Mouse (Mus musculus): Measurements from ENCODE around the gene 9430097D07Rik. TPM values are rescaled to one million over a fixed set of nuclear protein-coding genes. Genes with fewer than 3 reads are reported as not detected.

The 9430097D07Rik gene
- polyA plus RNA-seq, 1 experiment, result 0.04 TPM

GRCm38 (mm10) chr2:32543031-32543449, 32.4 kb downstream of the 9430097D07Rik start:
- no peak overlapping the region for H3ac ChIP-seq (ENCODE audit: control insufficient read depth, insufficient read length, low read depth)
- H3K4me3 ChIP-seq (ENCODE audit: insufficient read depth, poor library complexity, severe bottlenecking), result no peak overlapping the region
- H3K79me3 ChIP-seq (ENCODE audit: low read depth), result no peaks in the 10 kb centered on the region
- TF ChIP-seq CTCF (IDR thresholded peaks at IDR 0.05; ENCODE audit: control insufficient read depth, insufficient read depth, insufficient read length), result no peak
- TF ChIP-seq CEBPB (IDR thresholded peaks at IDR 0.05; ENCODE audit: low read depth), result no peak
- TF ChIP-seq MAX (IDR thresholded peaks at IDR 0.05), result no peak
- TF ChIP-seq USF1 (IDR thresholded peaks at IDR 0.05; ENCODE audit: low read depth), result no peak
- TF ChIP-seq MYOG (IDR thresholded peaks at IDR 0.05; ENCODE audit: control insufficient read depth, extremely low read depth, insufficient read length), result no peak
- TF ChIP-seq FOSL1 (IDR thresholded peaks at IDR 0.05; ENCODE audit: insufficient read depth, low read length, poor library complexity, severe bottlenecking), result no peak
- TF ChIP-seq MYOD1 (IDR thresholded peaks at IDR 0.05; ENCODE audit: control insufficient read depth, insufficient read length, low read depth), result no peak
- no peaks in the 10 kb centered on the region for H3K27me3 ChIP-seq (ENCODE audit: control insufficient read depth, insufficient read depth, insufficient read length)
- no peaks in the 10 kb centered on the region for H3K79me2 ChIP-seq (ENCODE audit: control insufficient read depth, insufficient read depth)
- H3K36me3 ChIP-seq (ENCODE audit: control insufficient read depth, insufficient read depth), result no peaks in the 10 kb centered on the region

DNA sequence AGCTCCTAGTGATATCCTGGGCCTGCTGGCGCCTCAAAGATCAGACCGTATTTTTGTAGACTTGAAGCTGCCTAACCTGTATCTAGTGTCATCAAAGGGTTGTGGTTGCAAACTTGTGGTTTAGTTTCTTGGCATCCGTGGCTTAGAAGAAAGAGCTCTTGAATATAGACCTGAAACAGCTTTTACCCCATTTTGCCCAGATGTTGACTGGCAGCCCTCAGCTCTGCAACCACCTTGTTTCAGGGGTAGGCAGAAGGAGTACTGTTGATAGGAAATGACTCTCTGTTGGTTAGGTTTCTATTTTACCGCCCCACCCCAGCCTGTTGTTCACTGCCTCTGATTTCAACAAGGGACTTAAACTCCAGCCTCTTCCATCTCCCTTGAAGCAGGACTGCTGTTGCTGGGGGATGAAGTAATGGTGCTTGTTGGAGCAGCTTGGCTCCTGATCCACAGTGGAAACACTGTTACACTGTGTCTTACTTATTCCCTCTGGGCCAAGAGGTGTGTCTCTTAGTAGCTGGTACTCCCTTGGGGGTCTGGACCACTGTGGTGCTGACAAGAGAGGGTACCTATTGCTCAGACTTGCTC, 33.4 kb downstream of the 9430097D07Rik start:
- no peaks in the 10 kb centered on the region for H3K27me3 ChIP-seq (ENCODE audit: control insufficient read depth, insufficient read depth, insufficient read length)
- H3K79me2 ChIP-seq (ENCODE audit: control insufficient read depth, insufficient read depth), result no peaks in the 10 kb centered on the region
- H3K79me3 ChIP-seq (ENCODE audit: low read depth), result no peaks in the 10 kb centered on the region
- H3K36me3 ChIP-seq (ENCODE audit: control insufficient read depth, insufficient read depth), result no peaks in the 10 kb centered on the region
- H3ac ChIP-seq (ENCODE audit: control insufficient read depth, insufficient read length, low read depth), result no peak overlapping the region
- TF ChIP-seq MYOG (IDR thresholded peaks at IDR 0.05; ENCODE audit: control insufficient read depth, extremely low read depth, insufficient read length) (no peak), FOSL1 (IDR thresholded peaks at IDR 0.05; ENCODE audit: insufficient read depth, low read length, poor library complexity, severe bottlenecking) (no peak), MYOD1 (IDR thresholded peaks at IDR 0.05; ENCODE audit: control insufficient read depth, insufficient read length, low read depth) (no peak), CTCF (IDR thresholded peaks at IDR 0.05; ENCODE audit: control insufficient read depth, insufficient read depth, insufficient read length) (no peak), MAX (IDR thresholded peaks at IDR 0.05) (no peak), CEBPB (IDR thresholded peaks at IDR 0.05; ENCODE audit: low read depth) (no peak), USF1 (IDR thresholded peaks at IDR 0.05; ENCODE audit: low read depth) (no peak)
- H3K4me3 ChIP-seq (ENCODE audit: insufficient read depth, poor library complexity, severe bottlenecking), result no peak overlapping the region

DNA sequence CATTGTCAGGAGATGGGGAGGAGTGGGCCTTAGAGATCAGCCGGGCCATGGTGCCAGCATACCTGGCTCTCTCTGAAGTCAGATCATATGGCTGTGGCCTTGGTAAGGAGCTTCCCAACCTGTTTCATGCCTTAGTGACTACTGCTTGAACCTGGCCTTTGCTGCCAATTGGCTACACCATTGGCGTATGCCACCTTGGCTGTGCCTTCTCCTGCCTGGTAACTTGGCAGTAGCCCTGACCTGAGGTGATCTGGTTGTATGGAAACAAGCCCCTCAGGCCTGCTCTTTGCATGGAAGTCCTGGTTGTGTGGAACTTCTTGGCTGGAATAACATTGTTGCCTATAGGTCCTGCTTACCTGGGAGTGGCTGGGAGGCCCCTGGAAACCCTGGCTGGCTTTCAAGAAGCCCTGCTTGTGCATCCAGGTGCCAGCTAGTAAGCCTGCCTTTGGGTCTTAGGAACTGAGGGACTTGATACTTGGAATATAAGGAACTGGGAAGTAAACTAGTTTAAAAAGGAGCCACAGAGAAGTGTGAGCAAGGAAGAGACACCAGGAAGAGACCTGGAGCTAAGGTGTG, 34.1 kb downstream of the 9430097D07Rik start:
- Histone ChIP-seq H3K4me3 (ENCODE audit: insufficient read depth, poor library complexity, severe bottlenecking) (no peak overlapping the region), H3K79me2 (ENCODE audit: control insufficient read depth, insufficient read depth) (no peaks in the 10 kb centered on the region), H3ac (ENCODE audit: control insufficient read depth, insufficient read length, low read depth) (no peak overlapping the region), H3K27me3 (ENCODE audit: control insufficient read depth, insufficient read depth, insufficient read length) (no peaks in the 10 kb centered on the region), H3K36me3 (ENCODE audit: control insufficient read depth, insufficient read depth) (no peaks in the 10 kb centered on the region), H3K79me3 (ENCODE audit: low read depth) (no peaks in the 10 kb centered on the region)
- TF ChIP-seq MYOD1 (IDR thresholded peaks at IDR 0.05; ENCODE audit: control insufficient read depth, insufficient read length, low read depth), result no peak

DNA sequence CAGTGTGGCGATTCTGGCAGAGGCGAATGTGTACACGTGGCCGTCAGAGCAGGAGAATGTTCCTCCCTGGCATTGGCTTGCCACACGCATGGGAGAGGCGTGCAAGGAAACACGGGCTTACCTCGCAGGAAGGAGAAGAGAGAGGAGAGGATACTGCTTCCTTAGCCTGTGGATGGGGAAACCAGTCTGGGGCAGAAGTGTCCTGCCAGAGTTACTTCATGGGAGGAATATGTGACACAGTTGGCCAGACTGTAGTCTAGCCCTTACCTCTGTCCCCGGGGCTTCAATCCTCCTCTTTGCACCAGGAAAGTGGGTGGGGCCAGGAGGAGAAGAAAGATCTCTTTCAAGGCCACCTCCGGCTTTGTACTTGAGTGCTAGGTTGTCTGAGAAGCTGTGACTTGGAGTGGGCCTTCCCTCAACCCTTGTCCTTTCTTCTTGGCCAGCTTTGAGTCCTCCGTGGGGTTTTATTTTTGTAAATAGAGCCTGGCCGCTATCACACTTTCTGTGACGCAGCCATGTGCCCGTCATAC, 36.0 kb downstream of the 9430097D07Rik start:
- no peaks in the 10 kb centered on the region for H3K36me3 ChIP-seq (ENCODE audit: control insufficient read depth, insufficient read depth)
- H3ac ChIP-seq (ENCODE audit: control insufficient read depth, insufficient read length, low read depth), result no peak overlapping the region
- no peaks in the 10 kb centered on the region for H3K27me3 ChIP-seq (ENCODE audit: control insufficient read depth, insufficient read depth, insufficient read length)
- no peak for TF ChIP-seq MYOG (IDR thresholded peaks at IDR 0.05; ENCODE audit: control insufficient read depth, extremely low read depth, insufficient read length)
- no peak overlapping the region for H3K4me3 ChIP-seq (ENCODE audit: insufficient read depth, poor library complexity, severe bottlenecking)
- H3K79me2 ChIP-seq (ENCODE audit: control insufficient read depth, insufficient read depth), result no peaks in the 10 kb centered on the region
- no peaks in the 10 kb centered on the region for H3K79me3 ChIP-seq (ENCODE audit: low read depth)

DNA sequence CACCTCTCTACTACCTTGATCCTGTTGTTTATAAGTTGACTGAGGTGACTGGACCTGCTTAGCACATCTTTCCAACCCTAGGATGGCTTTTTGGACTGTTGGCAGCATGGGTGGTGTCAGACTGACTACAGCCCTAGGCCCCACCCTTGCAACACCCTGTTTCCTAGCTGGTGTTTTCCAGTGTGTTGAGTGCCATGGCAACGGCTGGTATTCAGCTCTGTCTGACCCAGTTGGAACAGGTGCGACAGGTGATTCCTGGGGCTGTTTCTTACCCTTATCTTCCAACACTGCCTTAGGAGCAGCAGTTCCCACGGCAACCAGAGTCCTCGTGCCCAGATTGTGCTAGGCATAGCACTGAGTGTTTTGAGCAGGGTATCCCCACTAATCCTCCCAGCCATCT, 37.0 kb downstream of the 9430097D07Rik start:
- TF ChIP-seq CTCF (IDR thresholded peaks at IDR 0.05; ENCODE audit: control insufficient read depth, insufficient read depth, insufficient read length) (no peak), FOSL1 (IDR thresholded peaks at IDR 0.05; ENCODE audit: insufficient read depth, low read length, poor library complexity, severe bottlenecking) (no peak), CEBPB (IDR thresholded peaks at IDR 0.05; ENCODE audit: low read depth) (no peak), MAX (IDR thresholded peaks at IDR 0.05) (no peak), MYOD1 (IDR thresholded peaks at IDR 0.05; ENCODE audit: control insufficient read depth, insufficient read length, low read depth) (no peak), MYOG (IDR thresholded peaks at IDR 0.05; ENCODE audit: control insufficient read depth, extremely low read depth, insufficient read length) (no peak), USF1 (IDR thresholded peaks at IDR 0.05; ENCODE audit: low read depth) (no peak)
- Histone ChIP-seq H3K27me3 (ENCODE audit: control insufficient read depth, insufficient read depth, insufficient read length) (no peaks in the 10 kb centered on the region), H3K4me3 (ENCODE audit: insufficient read depth, poor library complexity, severe bottlenecking) (no peak overlapping the region), H3K79me3 (ENCODE audit: low read depth) (no peaks in the 10 kb centered on the region), H3K36me3 (ENCODE audit: control insufficient read depth, insufficient read depth) (no peaks in the 10 kb centered on the region), H3K79me2 (ENCODE audit: control insufficient read depth, insufficient read depth) (no peaks in the 10 kb centered on the region), H3ac (ENCODE audit: control insufficient read depth, insufficient read length, low read depth) (no peak overlapping the region)

DNA sequence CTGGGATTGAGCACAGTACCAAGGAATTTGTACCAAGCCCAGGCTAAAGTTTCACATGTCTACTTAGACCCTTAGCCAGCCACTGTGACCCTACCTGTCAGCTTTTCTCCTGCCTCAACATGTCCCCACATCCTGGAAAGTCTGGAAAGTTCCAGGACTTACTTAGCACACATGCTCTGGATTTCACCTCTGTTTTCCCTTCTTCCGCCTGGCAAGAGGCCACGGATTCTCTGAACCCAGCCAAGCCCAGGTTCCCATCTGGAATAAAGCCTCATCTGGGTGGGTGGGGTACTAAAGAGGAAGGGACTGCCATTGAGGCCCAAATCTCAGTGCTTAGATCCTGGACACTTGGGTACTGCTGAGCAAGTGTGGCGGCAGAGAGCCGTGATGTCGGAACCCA, 37.5 kb downstream of the 9430097D07Rik start:
- TF ChIP-seq USF1 (IDR thresholded peaks at IDR 0.05; ENCODE audit: low read depth), result no peak
- no peak for TF ChIP-seq CTCF (IDR thresholded peaks at IDR 0.05; ENCODE audit: control insufficient read depth, insufficient read depth, insufficient read length)
- Histone ChIP-seq H3K4me3 (ENCODE audit: insufficient read depth, poor library complexity, severe bottlenecking) (no peak overlapping the region), H3K79me3 (ENCODE audit: low read depth) (no peaks in the 10 kb centered on the region)

More for the DNA sequence above, 37.5 kb downstream of the 9430097D07Rik start:
- no peaks in the 10 kb centered on the region for H3K79me2 ChIP-seq (ENCODE audit: control insufficient read depth, insufficient read depth)
- H3K36me3 ChIP-seq (ENCODE audit: control insufficient read depth, insufficient read depth), result no peaks in the 10 kb centered on the region
- H3ac ChIP-seq (ENCODE audit: control insufficient read depth, insufficient read length, low read depth), result no peak overlapping the region
- H3K27me3 ChIP-seq (ENCODE audit: control insufficient read depth, insufficient read depth, insufficient read length), result no peaks in the 10 kb centered on the region

Data from C2C12 (cell line).